Mouse (Mus musculus) cortical plate, adult 2 months (tissue): Measurements from ENCODE around the gene Pla2r1.

Source experiments
- CTCF ChIP-seq: fragments of 200-500 bp; IDR thresholded peaks from 2 replicates; pipeline ENCODE4 v1.5.1; 2011; ENCODE audit warnings: mild to moderate bottlenecking, control low read depth, low read length; ENCODE audit not compliant: insufficient read depth; ENCODE audit errors: extremely low read depth
- POLR2A ChIP-seq: fragments of 200-500 bp; IDR thresholded peaks from 2 replicates; pipeline ENCODE4 v1.6.1; 2011; ENCODE audit warnings: mild to moderate bottlenecking, low read length, control low read depth; ENCODE audit not compliant: insufficient read depth; ENCODE audit errors: extremely low read depth

DNA sequence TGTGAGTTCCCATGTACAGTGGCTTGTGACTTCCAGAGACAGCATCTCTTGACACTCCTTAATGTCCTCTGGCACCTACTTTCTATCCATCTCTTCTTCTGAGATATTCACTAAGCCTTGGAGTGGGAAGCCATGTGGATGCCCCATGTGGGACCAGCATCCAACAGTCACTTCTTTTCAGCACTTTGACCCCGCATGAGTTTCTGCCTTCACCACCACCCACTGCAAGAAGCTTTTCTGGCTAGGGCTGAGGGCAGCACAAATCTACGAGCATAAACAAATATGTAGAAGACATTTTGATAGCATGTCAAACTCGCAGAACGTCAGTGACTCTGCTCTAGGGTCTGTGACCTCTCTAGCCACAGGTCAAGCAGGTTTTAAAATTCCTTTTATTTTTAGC, 160.8 kb downstream of the Pla2r1 start:
- TF ChIP-seq CTCF: no peak
- no peak for TF ChIP-seq POLR2A
